Mouse (Mus musculus): ENCODE results near the gene Gm20911. TPM values are rescaled to one million over a fixed set of nuclear protein-coding genes. Genes with fewer than 3 reads are reported as not detected.
"Not testable (repeated sequence)": the region's sequence is repeated elsewhere in the genome, so short reads cannot be mapped to it uniquely, and the experiment has no call there.

Gene Gm20911
- not detected in 2 replicates for polyA plus RNA-seq (2014; fragmentation: Nextera tagmentation; extraction: Ambion mirVana)

GRCm38 (mm10) chrY:81457707-81458106, at the start of gene Gm20911:
Gm20911 (plus strand) TSS chrY:81458007.
- not testable (repeated sequence) for H3K4me1 ChIP-seq (ENCODE audit: control insufficient read depth, insufficient read depth, low read length); H3K36me3 ChIP-seq (ENCODE audit: control insufficient read depth, insufficient read depth, low read length); H3K27me3 ChIP-seq (ENCODE audit: control insufficient read depth, insufficient read depth, low read length); ATAC-seq (ENCODE audit: insufficient number of reproducible peaks, insufficient read depth, low FRiP score, low read depth); H3K27ac ChIP-seq (ENCODE audit: low read length); H3K4me3 ChIP-seq (ENCODE audit: low read depth, low read length); H3K4me2 ChIP-seq (replicated peaks; ENCODE audit: low read depth, low read length); H3K9ac ChIP-seq (replicated peaks; ENCODE audit: low read depth, low read length); H3K9me3 ChIP-seq (ENCODE audit: control insufficient read depth, low read depth, low read length)
- no CpG with 5 or more reads among the region's 6 CpGs for WGBS

All from stomach, embryonic 14.5 days (tissue).